Mouse (Mus musculus) bone marrow, adult 2 months (tissue): ENCODE data around the gene Retreg1.

ENCODE experiments used
- CTCF ChIP-seq: fragments of 200-500 bp; IDR thresholded peaks from 2 replicates; pipeline ENCODE4 v1.5.1; 2011; ENCODE audit warnings: low read length, control low read depth; ENCODE audit not compliant: control insufficient read depth, insufficient read depth
- POLR2A ChIP-seq: fragments of 200-500 bp; IDR thresholded peaks from 2 replicates; pipeline ENCODE4 v1.6.1; 2011; ENCODE audit warnings: low read depth, mild to moderate bottlenecking, control low read depth, low read length, borderline replicate concordance; ENCODE audit not compliant: control insufficient read depth

- TF ChIP-seq CTCF (no peak), POLR2A (no peak)
Measured at GRCm38 (mm10) chr15:25916252-25916651, 73.3 kb downstream of the Retreg1 start.
